Mouse (Mus musculus) MN1 (cell line): Measurements from ENCODE around the gene Man1a.
A peak's percentile ranks its signal among the peaks of the same experiment; 100 is the strongest.

ENCODE experiments used
- DNase-seq: peaks from one replicate; pipeline ENCODE4 v3.0.0-alpha.2; 2016; ENCODE audit warnings: low spot score

Man1a gene

DNA sequence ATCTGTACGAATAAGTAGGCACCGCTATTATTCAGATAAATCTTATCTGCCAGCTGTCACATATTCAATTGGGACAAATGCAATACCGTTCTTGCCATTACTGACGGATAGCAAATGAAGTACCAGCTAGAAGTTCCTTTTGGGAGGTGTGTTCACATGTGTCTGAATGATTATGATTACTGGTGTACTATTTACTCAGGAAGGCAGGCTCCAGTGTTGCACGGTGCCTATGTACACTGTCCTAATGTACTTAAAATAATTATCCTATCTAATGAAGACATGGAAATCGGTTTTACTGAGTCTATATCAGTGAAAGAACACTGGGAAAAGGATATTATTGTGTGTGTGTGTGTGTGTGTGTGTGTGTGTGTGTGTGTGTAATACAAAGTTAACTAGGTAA, 160.7 kb downstream of the Man1a start:
- no peak for DNase-seq

DNA sequence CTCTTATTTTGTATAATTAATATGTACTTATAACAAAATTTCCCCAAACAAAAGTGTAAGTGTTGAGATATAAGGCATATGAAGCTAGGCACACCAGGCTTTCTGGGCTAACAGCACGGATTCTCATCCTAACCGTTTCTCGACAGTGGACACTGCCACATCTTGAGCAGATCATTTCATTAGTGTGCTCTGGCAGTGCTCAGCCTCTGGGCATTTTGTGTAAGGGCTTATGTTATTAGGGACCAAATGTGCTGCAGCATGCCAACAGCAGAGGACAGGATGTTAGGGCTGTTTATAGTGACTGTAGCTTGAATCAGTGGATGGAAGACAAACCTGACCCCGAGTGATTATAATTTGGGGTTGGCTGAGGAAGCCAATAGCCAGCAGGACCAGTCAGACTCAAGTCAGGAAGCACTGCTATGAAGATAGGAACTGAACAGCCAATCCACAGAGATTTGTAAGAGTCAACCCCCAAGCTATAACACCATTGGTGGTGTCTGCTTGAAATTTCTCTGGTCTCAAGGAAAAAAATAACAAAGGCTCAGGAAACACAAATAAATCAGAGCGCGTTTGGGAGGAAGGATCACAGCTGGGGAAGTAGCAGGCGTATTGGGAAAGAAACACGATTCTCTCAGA, 161.3 kb downstream of the Man1a start:
- no peak for DNase-seq

DNA sequence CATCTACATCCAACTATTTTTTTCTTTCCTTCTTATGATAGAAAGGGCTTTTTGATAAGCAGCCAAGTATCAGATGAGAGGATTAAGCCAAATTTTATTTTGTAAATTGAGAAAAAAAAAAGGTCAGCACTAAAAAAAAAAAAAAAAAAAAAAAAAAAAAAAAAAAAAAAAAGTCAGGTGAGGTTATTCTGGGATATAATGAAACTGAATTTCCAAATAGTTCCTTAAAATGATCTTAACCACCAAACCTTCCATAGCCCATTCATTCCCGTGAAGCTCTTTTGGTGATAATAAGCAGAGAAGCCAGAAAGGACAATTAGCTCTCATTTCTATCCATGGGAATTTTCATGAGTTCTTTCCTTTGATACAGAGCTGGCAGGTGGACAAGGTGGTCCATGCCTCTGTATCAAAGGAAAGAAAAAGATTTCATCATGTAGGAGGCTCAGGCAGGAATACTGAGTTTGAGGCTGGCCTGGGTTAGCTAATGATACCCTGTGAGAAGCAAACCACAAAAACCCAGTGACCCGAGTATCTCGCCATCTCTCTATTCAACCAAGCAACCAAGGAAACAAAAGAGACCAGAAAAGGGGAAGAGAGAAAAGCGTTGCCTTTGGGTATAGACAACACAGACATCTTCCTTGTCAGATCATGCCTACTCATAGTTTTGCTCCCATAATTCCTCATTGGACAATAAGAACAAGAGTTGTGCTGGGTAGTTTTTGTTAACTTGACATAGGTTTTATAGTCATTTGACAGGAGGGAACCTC, 162.7 kb downstream of the Man1a start:
- no peak for DNase-seq

GRCm38 (mm10) chr10:53889512-53889911, 186.9 kb downstream of the Man1a start:
- DNase-seq, result no peak

GRCm38 (mm10) chr10:53888382-53889110, 187.9 kb downstream of the Man1a start:
- no peak for DNase-seq

DNA sequence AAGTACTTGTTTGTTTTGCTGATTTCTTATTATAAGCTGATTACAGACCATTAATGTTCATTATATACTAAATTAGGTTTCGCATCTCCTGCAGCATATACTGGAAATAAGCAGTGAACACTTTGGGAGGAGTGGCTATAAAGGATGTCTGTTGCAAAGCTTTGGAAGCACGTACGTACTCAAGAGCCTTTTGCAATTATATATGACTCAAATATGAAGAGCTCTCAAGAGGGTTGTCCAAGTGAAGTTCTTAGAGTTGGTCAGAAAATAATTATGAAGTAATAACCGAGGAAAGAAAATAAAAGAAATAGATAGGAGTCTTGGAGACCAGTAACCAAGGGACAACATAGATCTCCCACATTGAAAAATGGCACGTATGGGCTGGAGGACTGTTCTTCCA, 189.9 kb downstream of the Man1a start:
- no peak for DNase-seq

DNA sequence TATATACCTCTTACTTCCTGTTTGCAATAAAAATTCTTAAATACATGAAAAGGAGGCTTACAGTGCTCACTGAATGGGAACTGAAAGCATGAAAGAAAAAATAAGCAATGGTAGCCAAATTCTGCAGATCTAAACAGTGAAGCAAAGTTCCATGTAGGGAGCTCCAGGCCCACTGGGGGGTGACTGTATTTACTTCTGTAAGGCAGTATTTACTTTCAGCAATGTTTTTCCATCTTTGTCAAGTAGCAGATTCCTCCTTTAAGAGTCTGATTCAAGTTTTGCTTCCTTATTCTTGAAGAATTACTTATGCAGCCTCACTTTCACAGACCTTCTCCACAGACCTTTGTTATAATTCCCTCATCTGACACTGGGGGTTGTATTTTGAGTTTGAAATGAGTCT, 195.1 kb downstream of the Man1a start:
- DNase-seq, result no peak

- no peak for DNase-seq
These were observed 200.5 kb downstream of the Man1a start for GRCm38 (mm10) chr10:53875896-53876295.

DNA sequence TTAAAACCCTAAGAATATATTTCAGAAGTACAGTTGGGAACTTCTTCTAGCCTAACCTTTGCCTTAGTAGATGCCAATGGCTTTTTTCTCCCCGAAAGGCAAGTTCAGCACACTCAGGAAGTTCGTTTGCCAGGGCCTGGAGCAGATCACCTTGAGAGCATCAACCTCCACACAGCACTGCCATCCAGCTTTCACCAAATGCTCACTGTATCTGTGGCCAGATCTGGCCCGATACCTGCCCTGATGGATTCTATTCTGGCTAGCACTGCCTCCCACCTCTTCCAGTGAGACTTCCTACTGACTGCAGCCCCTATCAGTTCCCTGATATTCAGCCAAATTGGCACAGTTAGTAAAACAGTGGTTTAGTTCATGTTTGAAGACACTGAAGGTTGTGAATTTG, 202.2 kb downstream of the Man1a start:
- DNase-seq, result no peak

DNA sequence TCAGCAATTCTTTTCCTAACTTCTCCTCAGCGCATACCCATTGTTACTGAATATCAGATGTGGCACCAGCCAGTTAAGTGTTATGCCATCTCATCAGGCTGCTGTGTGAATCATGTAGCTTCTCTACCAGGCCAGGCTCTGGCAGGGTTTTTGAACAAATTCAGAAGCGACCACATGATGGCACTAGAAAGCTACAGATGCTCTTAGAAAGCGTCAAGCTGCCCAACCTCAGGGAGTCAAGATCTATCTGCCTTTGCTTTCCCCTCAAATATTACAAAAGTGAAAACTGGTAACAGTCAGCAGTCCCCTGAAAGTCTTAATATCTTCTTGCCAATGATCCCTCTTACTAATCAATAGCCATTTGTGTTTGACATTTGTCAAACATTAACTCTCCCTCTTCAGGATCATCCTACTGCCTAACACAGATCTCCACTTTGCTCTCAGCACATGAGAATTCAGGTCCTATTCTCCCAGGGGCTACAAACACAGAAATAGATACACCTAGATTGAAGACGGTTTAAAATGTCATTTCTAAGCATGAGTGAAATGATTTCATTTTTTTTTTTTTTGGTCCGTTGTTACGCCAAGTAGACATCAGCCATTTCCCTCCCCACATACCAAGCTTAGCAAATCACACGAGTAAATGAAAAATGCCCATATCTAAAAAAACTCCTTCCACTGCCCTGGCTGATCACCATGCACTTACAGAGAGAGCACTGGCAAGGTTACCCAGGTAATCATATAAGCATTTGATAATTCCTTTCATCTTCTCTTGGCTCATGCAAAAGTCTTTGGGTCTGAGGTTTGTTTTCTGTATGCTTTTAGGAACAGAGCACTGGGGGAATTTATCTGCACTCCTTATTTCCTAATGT, 212.7 kb downstream of the Man1a start:
- peak; percentile 16 for DNase-seq

GRCm38 (mm10) chr10:53859879-53860278, 216.5 kb downstream of the Man1a start:
- DNase-seq, result no peak

DNA sequence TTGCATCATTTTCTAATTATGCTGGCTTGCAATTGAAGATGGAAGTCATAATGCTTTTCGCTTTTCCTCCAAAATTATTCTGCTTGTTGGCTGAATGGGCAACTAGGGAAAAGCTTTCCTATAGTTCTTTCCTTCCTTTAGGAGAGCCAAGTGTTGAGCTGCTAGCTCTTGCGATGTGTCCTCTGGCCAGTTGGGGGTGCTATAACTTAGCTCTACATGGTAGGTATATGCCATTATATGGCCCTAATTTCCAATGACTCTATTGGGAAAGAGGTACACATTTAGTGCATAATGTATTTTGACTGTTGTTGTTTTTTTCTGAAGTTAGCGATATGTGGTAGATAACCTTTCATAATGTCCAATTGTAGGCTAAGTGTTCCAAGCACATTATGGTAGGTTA, 217.2 kb downstream of the Man1a start:
- no peak for DNase-seq
